Mouse (Mus musculus): ENCODE results near the gene Dscaml1. TPM values are rescaled to one million over a fixed set of nuclear protein-coding genes. Genes with fewer than 3 reads are reported as not detected.
A peak's percentile ranks its signal among the peaks of the same experiment; 100 is the strongest.

Gene Dscaml1
- polyA plus RNA-seq, 1 experiment from 2014 or later: not detected

GRCm38 (mm10) chr9:45783249-45784069 is 357.0 kb downstream of the Dscaml1 start:
- peaks cover 17% of the 10 kb centered on the region for H3K36me3 ChIP-seq
- WGBS (ENCODE audit: insufficient replicate concordance): 74% methylated on average over 12 of the region's 12 CpGs
- H3K4me2 ChIP-seq: no peak overlapping the region
- H3K27me3 ChIP-seq (replicated peaks): 0 out of 2 replicates have a peak, but pooled peaks cover 5% of the 10 kb centered on the region
- H3K4me1 ChIP-seq: peaks cover 17% of the 10 kb centered on the region
- ATAC-seq: no peak
- H3K4me3 ChIP-seq: no peak overlapping the region
- H3K27ac ChIP-seq: no peak overlapping the region
- H3K9me3 ChIP-seq (replicated peaks): no peaks in the 10 kb centered on the region
- H3K9ac ChIP-seq: no peak overlapping the region

DNA sequence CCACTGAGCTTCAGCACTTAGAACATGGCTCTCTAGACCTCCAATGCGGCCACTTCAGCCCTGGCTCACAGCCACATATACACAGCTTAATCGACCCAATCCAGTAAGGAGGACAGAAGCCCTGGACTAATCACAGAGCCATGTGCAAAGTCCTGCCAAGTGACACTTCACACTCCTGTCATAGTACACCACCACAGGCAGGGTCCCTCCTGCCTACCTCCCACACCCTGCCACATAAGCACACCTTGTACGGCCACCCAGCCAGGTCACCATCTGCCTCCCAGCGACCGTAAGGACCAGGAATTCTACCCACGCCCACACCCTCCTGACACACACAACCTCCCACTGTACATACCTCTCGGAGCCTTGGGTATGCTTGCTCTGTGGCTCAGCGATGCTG is 360.6 kb downstream of the Dscaml1 start:
- Histone ChIP-seq H3K4me2 (no peak overlapping the region), H3K4me3 (no peak overlapping the region), H3K27me3 (replicated peaks) (0 out of 2 replicates have a peak, but pooled peaks cover 5% of the 10 kb centered on the region), H3K9me3 (replicated peaks) (no peaks in the 10 kb centered on the region), H3K36me3 (peaks cover 5% of the 10 kb centered on the region; the same call in 1 of the 2 replicates), H3K4me1 (peaks cover 21% of the 10 kb centered on the region), H3K9ac (no peak overlapping the region), H3K27ac (no peak overlapping the region)
- WGBS (ENCODE audit: insufficient replicate concordance): 84% methylated on average over 8 of the region's 8 CpGs
- no peak for ATAC-seq

DNA sequence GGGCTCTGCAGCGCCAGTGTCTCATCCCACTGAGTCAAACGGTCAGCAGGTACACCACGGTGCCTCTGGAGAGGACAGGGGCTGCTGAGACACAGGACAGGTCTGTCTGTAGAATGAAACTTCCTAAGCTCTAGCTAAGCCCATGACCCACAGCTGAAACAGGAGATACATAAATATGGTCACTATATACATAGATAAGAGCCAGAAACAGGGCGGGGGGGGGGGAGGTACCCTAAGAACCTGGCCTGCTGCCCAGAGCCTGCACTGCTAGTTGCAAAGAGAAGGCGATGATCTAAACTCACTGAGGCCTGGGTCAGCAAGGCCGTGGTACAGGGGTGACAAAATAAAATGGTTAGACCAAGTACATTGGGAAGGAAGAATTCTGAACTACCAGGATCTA is 361.1 kb downstream of the Dscaml1 start:
- peaks cover 5% of the 10 kb centered on the region; the same call in 1 of the 2 replicates for H3K36me3 ChIP-seq
- ATAC-seq: peak; percentile 48; the same call in 1 of the 2 replicates
- H3K4me3 ChIP-seq: no peak overlapping the region
- peaks cover 21% of the 10 kb centered on the region for H3K4me1 ChIP-seq
- H3K27ac ChIP-seq: no peak overlapping the region
- H3K4me2 ChIP-seq: no peak overlapping the region
- H3K9me3 ChIP-seq (replicated peaks): no peaks in the 10 kb centered on the region
- H3K9ac ChIP-seq: no peak overlapping the region
- 0 out of 2 replicates have a peak, but pooled peaks cover 5% of the 10 kb centered on the region for H3K27me3 ChIP-seq (replicated peaks)
- 61% methylated on average over 6 of the region's 6 CpGs for WGBS (ENCODE audit: insufficient replicate concordance)

GRCm38 (mm10) chr9:45788405-45788804 is 362.0 kb downstream of the Dscaml1 start:
- H3K4me2 ChIP-seq: no peak overlapping the region
- peak overlapping the region; percentile 4; the same call in 1 of the 2 replicates for H3K27ac ChIP-seq
- peaks cover 5% of the 10 kb centered on the region; the same call in 1 of the 2 replicates for H3K36me3 ChIP-seq
- H3K27me3 ChIP-seq (replicated peaks): 0 out of 2 replicates have a peak, but pooled peaks cover 5% of the 10 kb centered on the region
- peaks cover 21% of the 10 kb centered on the region for H3K4me1 ChIP-seq
- H3K9ac ChIP-seq: no peak overlapping the region
- H3K9me3 ChIP-seq (replicated peaks): no peaks in the 10 kb centered on the region
- WGBS (ENCODE audit: insufficient replicate concordance): 42% methylated on average over 5 of the region's 5 CpGs
- ATAC-seq: peak; percentile 75
- no peak overlapping the region for H3K4me3 ChIP-seq

DNA sequence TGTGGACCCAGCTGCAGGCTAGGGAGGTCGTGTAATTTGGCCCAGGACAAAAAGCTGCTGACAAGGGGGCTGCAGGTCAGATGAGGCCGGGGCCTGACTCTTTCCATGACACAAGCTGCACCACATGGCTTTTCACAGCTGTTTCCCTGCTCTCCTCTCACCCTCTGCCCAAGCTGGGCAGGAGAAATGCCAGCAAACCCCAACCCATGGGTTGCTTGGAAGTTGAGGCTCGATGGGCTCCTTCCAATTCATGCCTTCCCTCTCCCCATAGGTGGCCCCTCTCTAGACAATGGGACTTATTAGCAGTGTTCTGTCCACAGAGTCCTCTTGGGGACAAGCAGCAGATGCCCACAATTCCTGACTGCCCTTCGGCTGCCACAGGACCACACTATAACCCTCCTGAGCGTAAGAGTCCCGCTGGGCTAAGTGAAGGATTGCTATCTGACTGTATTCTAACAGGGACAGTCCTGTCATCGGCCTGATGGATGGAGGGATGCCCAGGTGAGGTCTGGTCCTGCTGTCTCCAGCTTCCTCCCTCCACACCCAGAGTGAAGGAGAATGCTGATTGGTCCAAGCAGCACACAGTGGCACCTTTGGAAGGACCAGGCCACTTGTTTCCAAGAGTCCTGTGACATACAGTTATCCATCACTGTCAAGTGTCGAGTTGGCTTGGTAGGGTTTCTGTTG is 365.2 kb downstream of the Dscaml1 start:
- Histone ChIP-seq H3K4me3 (no peak overlapping the region), H3K36me3 (0 out of 2 replicates have a peak, but pooled peaks cover 4% of the 10 kb centered on the region), H3K4me2 (no peak overlapping the region), H3K9ac (no peak overlapping the region), H3K4me1 (peaks cover 28% of the 10 kb centered on the region), H3K27me3 (replicated peaks) (no peaks in the 10 kb centered on the region), H3K9me3 (replicated peaks) (no peaks in the 10 kb centered on the region), H3K27ac (no peak overlapping the region)
- no peak for ATAC-seq
- 64% methylated on average over 8 of the region's 8 CpGs for WGBS (ENCODE audit: insufficient replicate concordance)

DNA sequence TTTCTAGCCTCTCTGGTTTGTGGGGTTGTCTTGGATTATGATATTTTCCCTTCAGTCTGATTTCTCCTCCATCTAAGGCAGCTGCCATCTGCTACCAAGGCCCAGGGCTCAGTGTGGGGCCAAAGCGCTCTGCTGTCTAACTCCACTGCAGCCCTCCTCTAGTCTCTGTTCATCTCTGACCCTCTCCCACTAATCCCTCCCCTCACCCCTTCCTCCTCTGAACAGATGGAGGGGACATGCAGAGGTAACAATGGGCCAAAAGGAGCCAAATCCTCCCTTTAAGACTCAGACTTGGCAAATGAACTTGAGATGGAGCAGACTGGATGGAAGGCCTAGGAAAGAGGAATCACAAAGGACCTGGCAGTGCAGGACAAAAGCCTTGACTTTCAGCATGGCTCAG is 365.8 kb downstream of the Dscaml1 start:
- WGBS (ENCODE audit: insufficient replicate concordance): 91% methylated on average over 1 of the region's 1 CpGs
- no peaks in the 10 kb centered on the region for H3K27me3 ChIP-seq (replicated peaks)
- H3K9me3 ChIP-seq (replicated peaks): no peaks in the 10 kb centered on the region
- H3K27ac ChIP-seq: no peak overlapping the region
- no peak overlapping the region for H3K4me3 ChIP-seq
- no peak for ATAC-seq
- 0 out of 2 replicates have a peak, but pooled peaks cover 4% of the 10 kb centered on the region for H3K36me3 ChIP-seq
- no peak overlapping the region for H3K9ac ChIP-seq
- H3K4me2 ChIP-seq: no peak overlapping the region
- peaks cover 23% of the 10 kb centered on the region for H3K4me1 ChIP-seq

DNA sequence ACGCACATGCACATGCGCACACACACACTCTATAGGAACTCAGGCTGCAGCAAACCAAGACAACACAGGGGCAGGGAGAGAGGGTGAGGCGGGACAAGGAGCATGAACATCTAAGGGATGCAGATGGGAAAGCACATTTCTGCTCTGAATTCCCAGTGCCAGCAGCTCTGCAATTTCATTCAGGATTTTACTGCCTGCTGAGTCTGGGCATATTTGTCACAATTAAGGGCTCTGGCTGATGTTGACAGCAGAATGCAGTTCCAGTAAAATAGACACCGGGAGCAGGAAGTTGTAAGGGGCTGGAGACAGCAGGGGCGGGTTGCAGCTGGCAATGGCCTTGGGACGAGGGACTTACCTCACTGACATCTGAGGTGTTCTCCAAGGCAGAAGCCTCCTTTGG is 367.3 kb downstream of the Dscaml1 start:
- 75% methylated on average over 6 of the region's 6 CpGs for WGBS (ENCODE audit: insufficient replicate concordance)
- Histone ChIP-seq H3K36me3 (0 out of 2 replicates have a peak, but pooled peaks cover 4% of the 10 kb centered on the region), H3K4me1 (peaks cover 17% of the 10 kb centered on the region), H3K9me3 (replicated peaks) (no peaks in the 10 kb centered on the region), H3K27me3 (replicated peaks) (0 out of 2 replicates have a peak, but pooled peaks cover 3% of the 10 kb centered on the region), H3K4me3 (no peak overlapping the region), H3K27ac (no peak overlapping the region), H3K4me2 (no peak overlapping the region), H3K9ac (no peak overlapping the region)
- no peak for ATAC-seq

DNA sequence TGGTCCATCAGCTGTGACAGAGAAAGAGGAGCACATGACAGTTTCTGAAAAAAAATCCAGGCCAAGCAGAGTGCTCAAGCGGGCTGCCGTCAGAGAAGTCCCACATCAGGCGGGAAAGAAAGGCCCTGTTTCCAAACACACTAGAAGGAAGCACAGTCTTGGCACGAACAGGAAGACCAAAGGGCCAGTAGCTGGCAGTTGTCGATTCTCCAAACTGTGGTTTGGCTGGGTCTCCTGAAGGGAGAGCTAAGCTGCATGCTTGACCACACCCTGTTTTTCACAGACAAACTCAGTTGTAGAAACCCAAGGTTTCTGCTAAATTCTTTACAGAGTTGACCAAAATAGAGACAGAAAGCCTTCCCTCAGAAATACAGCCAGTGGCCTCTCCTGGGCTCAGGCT is 369.3 kb downstream of the Dscaml1 start:
- Histone ChIP-seq H3K9me3 (replicated peaks) (no peaks in the 10 kb centered on the region), H3K4me3 (no peak overlapping the region), H3K27ac (no peak overlapping the region), H3K4me1 (peaks cover 18% of the 10 kb centered on the region), H3K36me3 (0 out of 2 replicates have a peak, but pooled peaks cover 4% of the 10 kb centered on the region), H3K9ac (no peak overlapping the region), H3K4me2 (no peak overlapping the region), H3K27me3 (replicated peaks) (0 out of 2 replicates have a peak, but pooled peaks cover 3% of the 10 kb centered on the region)
- 67% methylated on average over 5 of the region's 5 CpGs for WGBS (ENCODE audit: insufficient replicate concordance)
- no peak for ATAC-seq

DNA sequence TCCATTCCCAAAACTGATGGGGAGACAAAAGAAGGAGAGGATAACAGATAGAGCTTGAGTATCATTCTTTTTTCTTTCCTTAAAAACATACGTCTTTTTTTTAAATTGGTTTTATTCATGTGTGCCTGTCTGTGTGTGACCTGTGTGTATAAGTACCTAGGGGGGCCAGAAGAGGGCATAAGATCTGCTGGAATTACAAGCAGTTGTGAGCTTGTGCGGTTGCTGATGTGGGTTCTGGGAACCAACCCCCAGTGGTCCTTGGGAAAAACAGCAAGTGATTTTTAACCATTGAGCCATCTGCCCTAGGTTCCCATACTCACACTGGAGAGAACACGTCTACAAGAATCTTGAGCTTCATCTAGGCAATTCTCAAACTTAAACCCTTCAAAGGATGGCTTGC is 370.8 kb downstream of the Dscaml1 start:
- no peak overlapping the region for H3K27ac ChIP-seq
- H3K9me3 ChIP-seq (replicated peaks): no peaks in the 10 kb centered on the region
- no peak overlapping the region for H3K4me3 ChIP-seq
- H3K4me2 ChIP-seq: no peak overlapping the region
- 0 out of 2 replicates have a peak, but pooled peaks cover 3% of the 10 kb centered on the region for H3K27me3 ChIP-seq (replicated peaks)
- ATAC-seq: no peak
- peaks cover 21% of the 10 kb centered on the region for H3K4me1 ChIP-seq
- 71% methylated on average over 3 of the region's 3 CpGs for WGBS (ENCODE audit: insufficient replicate concordance)
- no peak overlapping the region for H3K9ac ChIP-seq
- peaks cover 14% of the 10 kb centered on the region for H3K36me3 ChIP-seq

DNA sequence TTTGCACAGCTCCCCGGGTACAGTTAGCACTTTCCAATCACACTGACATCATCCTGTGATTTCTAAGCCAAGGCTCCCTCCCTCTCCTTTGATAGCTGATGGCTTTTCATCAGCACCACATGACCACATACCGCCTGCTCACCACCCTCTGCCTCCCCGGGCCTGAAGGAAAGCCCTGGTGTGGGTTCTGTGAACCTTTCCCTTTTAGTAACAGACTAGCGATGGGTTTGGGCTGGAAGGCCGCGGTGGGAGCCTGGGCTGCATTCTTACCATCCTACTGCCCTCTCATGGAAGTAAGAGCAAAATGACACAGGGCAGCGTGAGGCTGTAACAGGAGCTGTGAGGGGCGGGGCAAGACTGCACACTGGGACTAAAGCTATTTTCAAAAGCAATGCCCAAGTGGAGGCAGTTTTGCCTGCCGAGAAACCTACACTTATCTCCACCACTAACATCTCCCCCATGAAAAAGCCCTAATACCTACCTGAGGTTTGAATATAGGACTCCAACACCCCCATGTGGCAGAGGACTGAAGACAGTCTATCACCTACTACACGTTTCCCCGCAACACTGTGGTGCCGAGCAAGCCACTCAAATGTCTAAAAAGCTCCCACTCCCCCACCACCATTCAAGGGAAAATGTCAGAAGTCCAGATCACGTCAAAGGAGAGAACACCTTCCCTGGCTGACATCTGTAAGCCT is 372.2 kb downstream of the Dscaml1 start:
- no peak overlapping the region for H3K4me2 ChIP-seq
- no peak overlapping the region for H3K27ac ChIP-seq

GRCm38 (mm10) chr9:45799402-45799801 is 373.0 kb downstream of the Dscaml1 start:
- H3K27ac ChIP-seq: no peak overlapping the region
- peaks cover 17% of the 10 kb centered on the region for H3K36me3 ChIP-seq
- 81% methylated on average over 8 of the region's 8 CpGs for WGBS (ENCODE audit: insufficient replicate concordance)
- no peak for ATAC-seq
- H3K4me1 ChIP-seq: peaks cover 42% of the 10 kb centered on the region
- no peak overlapping the region for H3K4me2 ChIP-seq
- H3K9me3 ChIP-seq (replicated peaks): no peaks in the 10 kb centered on the region
- H3K9ac ChIP-seq: no peak overlapping the region
- 0 out of 2 replicates have a peak, but pooled peaks cover 3% of the 10 kb centered on the region for H3K27me3 ChIP-seq (replicated peaks)
- no peak overlapping the region for H3K4me3 ChIP-seq

More for the DNA sequence above, 372.2 kb downstream of the Dscaml1 start:
- no peak for ATAC-seq
- Histone ChIP-seq H3K9ac (no peak overlapping the region), H3K27me3 (replicated peaks) (0 out of 2 replicates have a peak, but pooled peaks cover 3% of the 10 kb centered on the region), H3K36me3 (peaks cover 14% of the 10 kb centered on the region), H3K9me3 (replicated peaks) (no peaks in the 10 kb centered on the region), H3K4me1 (peaks cover 34% of the 10 kb centered on the region), H3K4me3 (no peak overlapping the region)
- 35% methylated on average over 13 of the region's 13 CpGs for WGBS (ENCODE audit: insufficient replicate concordance)
